Mouse (Mus musculus): ENCODE data around the gene Fermt3.

- no peak for TF ChIP-seq CTCF (IDR thresholded peaks at IDR 0.05)
- TF ChIP-seq POLR2A (IDR thresholded peaks at IDR 0.05; ENCODE audit: insufficient read depth, low read depth, low read length), result no peak
- no peak for TF ChIP-seq EP300 (IDR thresholded peaks at IDR 0.05; ENCODE audit: insufficient read depth, low read depth, low read length)
Measured at GRCm38 (mm10) chr19:7067344-7068050, 48.2 kb upstream of the Fermt3 start.
